20 mouse cellular contexts compared by ENCODE assay signal in genomic region chr3:143509531-143509930, GRCm38 (mm10).
DNase-seq lines count a peak whose midpoint lies in the region; ATAC-seq and TF ChIP-seq lines count a peak whose summit lies in the region.
"Had no signal": no experiment of that assay in that cellular context is flagged by ENCODE, and none has a peak within 500 bp of the region (broad histone marks: within the 10 kb centered on the region; RNA-seq: fewer than 3 reads in every experiment).

No protein-coding gene starts in this region.

- ATAC-seq in lung, embryonic 14.5 days (ENCODE audit: insufficient read depth), result no peak
- ATAC-seq in embryonic facial prominence, embryonic 11.5 days (replicated peaks; ENCODE audit: insufficient number of reproducible peaks, low FRiP score, low TSS enrichment, low read depth), result no peak
- ATAC-seq in megakaryocyte progenitor cell, adult 5-6 weeks (replicated peaks; ENCODE audit: poor library complexity), result peak; percentile 63
- ATAC-seq: forebrain, embryonic 15.5 days; intestine, embryonic 16.5 days; lung, postnatal 0 days had no signal

- H3K4me1 ChIP-seq in heart, embryonic 10.5 days, result peaks cover 10% of the 10 kb centered on the region
- no peaks in the 10 kb centered on the region for H3K4me1 ChIP-seq in lung, embryonic 14.5 days (ENCODE audit: insufficient read depth)
- H3K4me1 ChIP-seq in embryonic facial prominence, embryonic 11.5 days (ENCODE audit: control insufficient read depth, insufficient read depth, low read length), result no peaks in the 10 kb centered on the region
- H3K4me1 ChIP-seq: hindbrain, embryonic 13.5 days; midbrain, embryonic 12.5 days; stomach, embryonic 15.5 days had no signal

- no peak overlapping the region for H3K4me3 ChIP-seq in heart, embryonic 10.5 days
- no peak overlapping the region for H3K4me3 ChIP-seq in lung, embryonic 14.5 days (ENCODE audit: low read depth, low read length)
- H3K4me3 ChIP-seq in embryonic facial prominence, embryonic 11.5 days (ENCODE audit: low read depth, low read length), result no peak overlapping the region
- H3K4me3 ChIP-seq: forebrain, embryonic 15.5 days; gastrocnemius, adult 2 months; hindbrain, embryonic 13.5 days; limb, embryonic 13.5 days; midbrain, embryonic 12.5 days; stomach, embryonic 15.5 days had no signal

- no peak for TF ChIP-seq CTCF in lung, embryonic 14.5 days (IDR thresholded peaks at IDR 0.05; ENCODE audit: low read depth)

- WGBS in heart, embryonic 10.5 days, result 19% methylated on average over 5 of the region's 5 CpGs
- 36% methylated on average over 5 of the region's 5 CpGs for WGBS in lung, embryonic 14.5 days
- 19% methylated on average over 5 of the region's 5 CpGs for WGBS in embryonic facial prominence, embryonic 11.5 days

- no peak for DNase-seq in heart, embryonic 10.5 days (ENCODE audit: low spot score)
- no peak for DNase-seq in heart, adult 11 months
- DNase-seq in lung, embryonic 14.5 days, result peak; percentile 14
- DNase-seq in lung, postnatal 4 days, result no peak
- DNase-seq in embryonic facial prominence, embryonic 11.5 days (ENCODE audit: low spot score), result peak; percentile 30
- no peak for DNase-seq in spleen, postnatal 14 days (ENCODE audit: low spot score in 2 of 2)
- DNase-seq: cerebellum, adult 11 months; cerebellum, postnatal 36 days; gastrocnemius, adult 2 months; kidney, postnatal 4 days; right cerebral cortex, adult 18-20 months; thymus, postnatal 36 days had no signal

- no peak overlapping the region for H3K9ac ChIP-seq in lung, embryonic 14.5 days
- H3K9ac ChIP-seq in embryonic facial prominence, embryonic 11.5 days (replicated peaks; ENCODE audit: low read length), result no peak overlapping the region
- H3K9ac ChIP-seq: forebrain, embryonic 15.5 days; hindbrain, embryonic 13.5 days; limb, embryonic 13.5 days; midbrain, embryonic 12.5 days; stomach, embryonic 15.5 days had no signal

- no peak overlapping the region for H3K4me2 ChIP-seq in lung, embryonic 14.5 days
- H3K4me2 ChIP-seq in embryonic facial prominence, embryonic 11.5 days (ENCODE audit: low read depth, low read length), result no peak overlapping the region
- H3K4me2 ChIP-seq: forebrain, embryonic 15.5 days; hindbrain, embryonic 13.5 days; limb, embryonic 13.5 days; midbrain, embryonic 12.5 days; stomach, embryonic 15.5 days had no signal

- peak overlapping the region; percentile 39 for H3K27ac ChIP-seq in heart, embryonic 10.5 days
- H3K27ac ChIP-seq in lung, embryonic 14.5 days (ENCODE audit: low read depth), result no peak overlapping the region
- no peak overlapping the region for H3K27ac ChIP-seq in embryonic facial prominence, embryonic 11.5 days (replicated peaks; ENCODE audit: low read depth, low read length)
- H3K27ac ChIP-seq: forebrain, embryonic 15.5 days; gastrocnemius, adult 2 months; hindbrain, embryonic 13.5 days; limb, embryonic 13.5 days; midbrain, embryonic 12.5 days; stomach, embryonic 15.5 days had no signal

- no peaks in the 10 kb centered on the region for H3K9me3 ChIP-seq in heart, embryonic 10.5 days
- H3K9me3 ChIP-seq in lung, embryonic 14.5 days (ENCODE audit: low read depth, low read length), result no peaks in the 10 kb centered on the region
- H3K9me3 ChIP-seq in embryonic facial prominence, embryonic 11.5 days (replicated peaks; ENCODE audit: control insufficient read depth, low read length), result no peaks in the 10 kb centered on the region
- H3K9me3 ChIP-seq: forebrain, embryonic 15.5 days; hindbrain, embryonic 13.5 days; limb, embryonic 13.5 days; midbrain, embryonic 12.5 days; stomach, embryonic 15.5 days had no signal

- no peaks in the 10 kb centered on the region for H3K27me3 ChIP-seq in heart, embryonic 10.5 days (ENCODE audit: insufficient read depth, poor library complexity, severe bottlenecking)
- H3K27me3 ChIP-seq in lung, embryonic 14.5 days (ENCODE audit: insufficient read depth, low read length), result no peaks in the 10 kb centered on the region
- H3K27me3 ChIP-seq in embryonic facial prominence, embryonic 11.5 days (ENCODE audit: control insufficient read depth, insufficient read depth, low read length), result no peaks in the 10 kb centered on the region
- H3K27me3 ChIP-seq: forebrain, embryonic 15.5 days; hindbrain, embryonic 13.5 days; limb, embryonic 13.5 days; midbrain, embryonic 12.5 days; stomach, embryonic 15.5 days had no signal

- H3K36me3 ChIP-seq in heart, embryonic 10.5 days, result no peaks in the 10 kb centered on the region
- H3K36me3 ChIP-seq in lung, embryonic 14.5 days (ENCODE audit: insufficient read depth), result no peaks in the 10 kb centered on the region
- H3K36me3 ChIP-seq in embryonic facial prominence, embryonic 11.5 days (replicated peaks; ENCODE audit: control insufficient read depth, insufficient read depth, low read depth, low read length), result no peaks in the 10 kb centered on the region
- H3K36me3 ChIP-seq: forebrain, embryonic 15.5 days; hindbrain, embryonic 13.5 days; limb, embryonic 13.5 days; midbrain, embryonic 12.5 days; stomach, embryonic 15.5 days had no signal

Comparison
In these comparisons a context has a peak if more than half of its experiments do, and no peak if none do; other contexts are left out.
1. DNase-seq: peak in lung, embryonic 14.5 days (single experiment) and embryonic facial prominence, embryonic 11.5 days (single experiment); none in heart, embryonic 10.5 days (single experiment), heart, adult 11 months (single experiment), lung, postnatal 4 days (0 of 2) and spleen, postnatal 14 days (0 of 2).